Mouse (Mus musculus) ovary, postnatal 10 days (tissue): ENCODE data around the gene Serpinb9g.
"Not testable (repeated sequence)": the region's sequence is repeated elsewhere in the genome, so short reads cannot be mapped to it uniquely, and the experiment has no call there.

Experiments
- DNase-seq: peaks from one replicate; pipeline ENCODE4 v3.0.0; 2022; ENCODE audit warnings: low spot score

Serpinb9g gene

DNA sequence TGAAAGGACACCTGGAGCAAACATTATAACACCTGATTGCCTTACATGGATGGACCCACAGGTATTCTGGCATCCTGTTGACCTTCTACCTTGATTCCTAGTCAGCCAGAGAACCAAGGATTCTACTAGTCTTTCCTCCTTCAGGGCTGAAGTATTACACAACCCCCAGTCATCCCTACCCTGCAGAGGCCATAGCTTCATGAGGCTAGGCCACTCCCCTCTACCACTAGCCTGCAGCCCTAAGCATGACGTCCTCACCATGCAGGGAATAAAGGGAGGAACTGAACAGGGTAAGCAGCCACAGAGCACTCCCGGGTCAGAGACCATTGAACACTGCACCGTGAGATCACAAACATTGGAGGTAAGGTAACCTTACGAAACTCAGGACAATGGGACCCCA, at the start of gene Serpinb9g:
Gene Serpinb9g (plus strand): TSS at position 301 of the 400 bp plus-strand sequence.
- not testable (repeated sequence) for DNase-seq

GRCm38 (mm10) chr13:33483872-33484271, 718 bp upstream of the Serpinb9g start:
- not testable (repeated sequence) for DNase-seq

- no peak for DNase-seq
Observed at GRCm38 (mm10) chr13:33524629-33525028, 40.0 kb downstream of the Serpinb9g start.

DNA sequence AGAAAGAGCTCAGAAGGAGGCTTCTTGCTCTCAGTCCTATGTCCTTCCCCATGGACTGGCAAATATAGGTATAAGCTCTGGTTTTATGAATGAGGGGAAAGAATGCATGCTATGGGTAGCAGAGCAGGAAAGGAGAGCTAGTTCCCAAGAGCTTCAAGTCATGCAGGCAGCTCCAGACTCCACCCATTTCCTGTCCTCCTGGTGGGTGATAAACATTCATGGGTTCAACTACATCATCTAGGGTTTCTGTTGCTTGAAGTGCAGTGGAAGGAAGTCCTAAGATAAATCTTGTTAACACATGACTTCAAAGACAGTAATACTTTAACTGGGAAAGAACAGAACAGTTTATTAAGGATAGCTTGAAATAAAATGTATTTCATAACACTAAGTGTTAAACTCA, 48.2 kb downstream of the Serpinb9g start:
- DNase-seq, result no peak
